9 mouse cellular contexts compared by ENCODE assay signal in the genomic region with DNA sequence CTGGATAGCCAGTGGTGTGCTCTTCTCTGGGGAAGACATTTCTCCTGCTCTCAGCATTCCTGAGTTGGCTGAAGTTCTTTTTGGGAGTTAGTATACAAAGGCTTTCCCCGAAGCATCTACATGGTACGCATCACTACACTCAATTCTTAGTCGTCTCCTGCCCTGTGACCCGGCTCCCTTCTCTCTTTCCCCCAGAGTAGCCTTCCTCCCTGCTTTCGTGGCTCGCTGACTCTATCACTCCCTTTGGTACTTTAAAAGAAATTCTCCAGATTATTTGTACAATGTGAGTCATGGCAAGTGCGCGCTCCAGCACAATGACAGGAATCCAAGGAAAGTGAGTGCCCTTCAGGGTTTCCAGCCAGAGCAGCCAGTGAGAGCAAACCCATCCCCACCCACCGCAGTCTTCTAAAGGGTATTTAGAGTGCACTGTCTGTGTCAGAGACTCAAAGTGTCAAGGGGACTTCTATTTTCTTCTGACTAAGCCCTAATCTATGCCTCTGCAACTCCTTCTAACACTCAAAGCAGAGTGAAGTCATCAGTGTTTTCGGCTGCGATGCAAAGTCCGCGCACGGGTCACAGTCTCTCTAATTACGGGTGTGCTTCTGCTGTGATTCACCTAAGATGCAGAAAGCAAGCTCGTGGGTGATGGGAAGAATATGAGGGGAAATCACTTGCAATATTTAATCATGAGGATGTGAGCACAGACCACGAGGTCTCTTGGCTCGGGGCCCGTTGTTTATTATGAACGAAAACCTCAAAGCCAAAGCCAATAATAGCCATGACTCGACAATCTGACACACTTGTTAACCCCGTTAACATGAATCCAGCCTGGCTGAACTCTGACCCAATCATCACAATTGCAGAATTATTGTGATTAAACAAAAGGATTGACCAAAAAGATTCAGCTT.
DNase-seq lines count a peak whose midpoint lies in the region; ATAC-seq and TF ChIP-seq lines count a peak whose summit lies in the region.
"Had no signal": no experiment of that assay in that cellular context is flagged by ENCODE, and none has a peak within 500 bp of the region (broad histone marks: within the 10 kb centered on the region; RNA-seq: fewer than 3 reads in every experiment).

No protein-coding gene starts in this region.

- peaks cover 25% of the 10 kb centered on the region for H3K36me3 ChIP-seq in C2C12 (ENCODE audit: control insufficient read depth, insufficient read depth)
- H3K36me3 ChIP-seq in intestine, embryonic 16.5 days (ENCODE audit: control insufficient read depth, insufficient read depth, low read length) = no peaks in the 10 kb centered on the region

- H3K27ac ChIP-seq in intestine, embryonic 16.5 days (ENCODE audit: low read length) = no peak overlapping the region
- H3K27ac ChIP-seq: forebrain, embryonic 12.5 days had no signal

- H3K9me3 ChIP-seq in intestine, embryonic 16.5 days (ENCODE audit: control insufficient read depth, low read length) = no peaks in the 10 kb centered on the region
- H3K9me3 ChIP-seq: forebrain, embryonic 12.5 days had no signal

- TF ChIP-seq CTCF in C2C12 (IDR thresholded peaks at IDR 0.05; ENCODE audit: control insufficient read depth, insufficient read depth, insufficient read length) = no peak

- H3K79me3 ChIP-seq in C2C12 (ENCODE audit: low read depth) = no peaks in the 10 kb centered on the region

- no peak overlapping the region for H3K4me3 ChIP-seq in C2C12 (ENCODE audit: insufficient read depth, poor library complexity, severe bottlenecking)
- H3K4me3 ChIP-seq in intestine, embryonic 16.5 days (ENCODE audit: low read length) = no peak overlapping the region
- H3K4me3 ChIP-seq: forebrain, embryonic 12.5 days had no signal

- ATAC-seq in intestine, embryonic 16.5 days = no peak
- ATAC-seq in CD4-positive, CD25-positive, alpha-beta regulatory T cell, adult 4 months = no peak
- ATAC-seq in granulocyte monocyte progenitor cell, adult 5-6 weeks (replicated peaks; ENCODE audit: poor library complexity, severe bottlenecking) = no peak

- H3K27me3 ChIP-seq in C2C12 (ENCODE audit: control insufficient read depth, insufficient read depth, insufficient read length) = no peaks in the 10 kb centered on the region
- no peaks in the 10 kb centered on the region for H3K27me3 ChIP-seq in intestine, embryonic 16.5 days (replicated peaks; ENCODE audit: control insufficient read depth, insufficient read depth, low read length)
- H3K27me3 ChIP-seq: forebrain, embryonic 12.5 days had no signal

- no peak overlapping the region for H3K4me2 ChIP-seq in intestine, embryonic 16.5 days (ENCODE audit: low read depth, low read length)
- H3K4me2 ChIP-seq: forebrain, embryonic 12.5 days had no signal

- WGBS in intestine, embryonic 16.5 days = 73% methylated on average over 22 of the region's 22 CpGs

- H3K4me1 ChIP-seq in intestine, embryonic 16.5 days (ENCODE audit: control insufficient read depth, insufficient read depth, low read length) = no peaks in the 10 kb centered on the region; the same call in 1 of the 2 replicates

- H3K9ac ChIP-seq in intestine, embryonic 16.5 days (ENCODE audit: low read depth, low read length) = no peak overlapping the region
- H3K9ac ChIP-seq: forebrain, embryonic 12.5 days had no signal

- DNase-seq in adrenal gland, postnatal 25 days = peak; percentile 2
- DNase-seq in adrenal gland, adult 8-10 months = no peak
- DNase-seq in heart, postnatal 10 days = peak; percentile 11 to 30
- DNase-seq in lung, postnatal 25 days (ENCODE audit: low spot score) = peak; percentile 20

- H3ac ChIP-seq in C2C12 (ENCODE audit: control insufficient read depth, insufficient read length, low read depth) = peak overlapping the region; percentile 2

- intact Hi-C loops in heart, postnatal 10 days (cut with DNase I) = no loop called here

- H3K79me2 ChIP-seq in C2C12 (ENCODE audit: control insufficient read depth, insufficient read depth) = no peaks in the 10 kb centered on the region

TF ChIP-seq in C2C12, 6 proteins besides CTCF, POLR2A, EP300 and RAD21:
- peak; percentile 83 for TF ChIP-seq MAX (IDR thresholded peaks at IDR 0.05)
- peak; percentile 25 for TF ChIP-seq MYOD1 (IDR thresholded peaks at IDR 0.05; ENCODE audit: control insufficient read depth, insufficient read length, low read depth)
- TF ChIP-seq FOSL1 (IDR thresholded peaks at IDR 0.05; ENCODE audit: insufficient read depth, low read length, poor library complexity, severe bottlenecking) = no peak
- TF ChIP-seq USF1 (IDR thresholded peaks at IDR 0.05; ENCODE audit: low read depth) = peak; percentile 78
- peak; percentile 31 for TF ChIP-seq CEBPB (IDR thresholded peaks at IDR 0.05; ENCODE audit: low read depth)
- no peak for TF ChIP-seq MYOG (IDR thresholded peaks at IDR 0.05; ENCODE audit: control insufficient read depth, extremely low read depth, insufficient read length)
